Mouse (Mus musculus) heart, postnatal 14 days (tissue): ENCODE data around the gene Fggy. TPM values are rescaled to one million over a fixed set of nuclear protein-coding genes. Genes with fewer than 3 reads are reported as not detected.
A peak's percentile ranks its signal among the peaks of the same experiment; 100 is the strongest.

Experiments
- DNase-seq, 2 experiments: peaks; one replicate each; pipeline ENCODE4 v3.0.0; 2021 to 2022
- intact Hi-C: fragments of 180-260 bp; cut with DNase I; formaldehyde crosslinking; loops from one replicate; pipeline ENCODE4 v1.15.1; 2025
- total RNA-seq, 2 experiments: library from RNA; stranded (reverse); gene quantifications; 2 replicates each; pipeline ENCODE4 v1.2.3; 2021

The Fggy gene
- total RNA-seq, 2 experiments from 2014 or later, result 6.0 to 6.7 TPM

- no peak for DNase-seq
- intact Hi-C loops, result no loop called here
Observed at GRCm38 (mm10) chr4:95840389-95841053, 283.2 kb downstream of the Fggy start.

GRCm38 (mm10) chr4:95845981-95846617 is 288.8 kb downstream of the Fggy start:
- intact Hi-C loops, result no loop called here
- no peak for DNase-seq

- intact Hi-C loops, result no loop called here
- DNase-seq, result no peak
Observed at GRCm38 (mm10) chr4:95847219-95847618, 289.9 kb downstream of the Fggy start.

GRCm38 (mm10) chr4:95847664-95848063 is 290.4 kb downstream of the Fggy start:
- no peak for DNase-seq
- intact Hi-C loops, result no loop called here

GRCm38 (mm10) chr4:95849497-95849896 is 292.2 kb downstream of the Fggy start:
- DNase-seq, result no peak
- intact Hi-C loops, result no loop called here

- DNase-seq, result no peak
- intact Hi-C loops, result no loop called here
Observed at GRCm38 (mm10) chr4:95850044-95850739, 292.9 kb downstream of the Fggy start.

- intact Hi-C loops, result no loop called here
Observed at GRCm38 (mm10) chr4:95852257-95852656, 294.9 kb downstream of the Fggy start.

GRCm38 (mm10) chr4:95856008-95856407 is 298.7 kb downstream of the Fggy start:
- no peak for DNase-seq
- intact Hi-C loops, result no loop called here

More at GRCm38 (mm10) chr4:95852257-95852656, 294.9 kb downstream of the Fggy start:
- DNase-seq, result no peak

- intact Hi-C loops, result loop anchor here (5.0 kb wide), 1 partner anchor 123 kb away; no protein-coding TSS in a partner anchor
Observed at GRCm38 (mm10) chr4:95860601-95861000, 303.3 kb downstream of the Fggy start.

GRCm38 (mm10) chr4:95861074-95861473 is 303.8 kb downstream of the Fggy start:
- intact Hi-C loops, result loop anchor here (5.0 kb wide), 1 partner anchor 124 kb away; no protein-coding TSS in a partner anchor
- DNase-seq, result no peak

More at GRCm38 (mm10) chr4:95860601-95861000, 303.3 kb downstream of the Fggy start:
- no peak for DNase-seq

GRCm38 (mm10) chr4:95861741-95862155 is 304.4 kb downstream of the Fggy start:
- intact Hi-C loops, result loop anchor here (5.0 kb wide), 1 partner anchor 124 kb away; no protein-coding TSS in a partner anchor
- DNase-seq, result no peak

- intact Hi-C loops, result loop anchor here (5.0 kb wide), 1 partner anchor 125 kb away; no protein-coding TSS in a partner anchor
- no peak for DNase-seq
Observed at GRCm38 (mm10) chr4:95862276-95862675, 305.0 kb downstream of the Fggy start.

GRCm38 (mm10) chr4:95862781-95863499 is 305.6 kb downstream of the Fggy start:
- intact Hi-C loops, result loop anchor here (5.0 kb wide), 1 partner anchor 126 kb away; no protein-coding TSS in a partner anchor
- DNase-seq, result no peak

- intact Hi-C loops, result loop anchor here (5.0 kb wide), 1 partner anchor 126 kb away; no protein-coding TSS in a partner anchor
- DNase-seq, result no peak
Observed at GRCm38 (mm10) chr4:95863500-95863803, 306.1 kb downstream of the Fggy start.

- intact Hi-C loops, result loop anchor here (5.0 kb wide), 2 partner anchors 703 to 818 kb away; no protein-coding TSS in a partner anchor
- no peak for DNase-seq
Observed at GRCm38 (mm10) chr4:95865251-95865650, 307.9 kb downstream of the Fggy start.

- intact Hi-C loops, result loop anchor here (5.0 kb wide), 2 partner anchors 704 to 819 kb away; no protein-coding TSS in a partner anchor
- DNase-seq, result no peak
Observed at GRCm38 (mm10) chr4:95865882-95866281, 308.6 kb downstream of the Fggy start.

GRCm38 (mm10) chr4:95867103-95867502 is 309.8 kb downstream of the Fggy start:
- no peak for DNase-seq
- intact Hi-C loops, result loop anchor here (5.0 kb wide), 2 partner anchors 705 to 820 kb away; no protein-coding TSS in a partner anchor

- intact Hi-C loops, result loop anchor here (5.0 kb wide), 2 partner anchors 706 to 821 kb away; no protein-coding TSS in a partner anchor
- no peak for DNase-seq
Observed at GRCm38 (mm10) chr4:95868348-95868747, 311.0 kb downstream of the Fggy start.

GRCm38 (mm10) chr4:95871216-95871881 is 314.0 kb downstream of the Fggy start:
- intact Hi-C loops, result loop anchor here (1.0 to 5.0 kb wide), 2 partner anchors 579 to 863 kb away; no protein-coding TSS in a partner anchor
- peak; percentile 49 to 73 for DNase-seq

- no peak for DNase-seq
- intact Hi-C loops, result no loop called here
Observed at GRCm38 (mm10) chr4:95875896-95876295, 318.6 kb downstream of the Fggy start.
